Mouse (Mus musculus) frontal cortex, postnatal 10 days (tissue): ENCODE results near the gene Pnpla8.
"Not testable (repeated sequence)": the region's sequence is repeated elsewhere in the genome, so short reads cannot be mapped to it uniquely, and the experiment has no call there.

Experiments
- DNase-seq, 2 experiments: peaks; one replicate each; pipeline ENCODE4 v3.0.0; 2022; ENCODE audit warnings: low spot score in 2 of 2, mixed read lengths in 1 of 2

Gene Pnpla8

DNA sequence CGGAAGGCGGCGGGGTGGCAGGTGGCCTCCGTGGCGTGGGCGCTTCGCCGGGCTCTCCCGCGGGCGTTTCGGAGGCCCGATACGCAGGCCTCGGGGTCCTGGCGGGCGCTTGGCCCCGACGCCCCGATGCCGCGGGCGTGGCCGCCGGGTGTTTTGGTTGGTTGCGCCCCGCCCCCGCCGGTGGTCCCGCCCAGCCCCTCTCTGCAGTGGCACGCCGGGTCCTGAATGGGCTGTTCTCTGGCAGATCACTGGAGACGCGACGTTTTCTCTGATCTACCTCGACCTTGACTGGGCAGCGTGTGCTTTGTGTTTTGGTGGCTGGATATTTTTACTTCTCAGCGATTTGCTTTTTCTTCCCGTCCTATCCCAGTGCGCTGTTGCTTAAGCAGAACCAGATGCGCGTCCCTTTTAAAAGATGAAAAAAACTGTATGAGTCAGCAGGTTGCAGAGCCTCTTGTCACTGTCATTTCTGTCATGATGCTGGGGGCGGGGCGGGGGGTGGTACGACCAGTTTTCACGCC lies 48.2 kb downstream of the Pnpla8 start:
- DNase-seq: peak; percentile 70 to 78

DNA sequence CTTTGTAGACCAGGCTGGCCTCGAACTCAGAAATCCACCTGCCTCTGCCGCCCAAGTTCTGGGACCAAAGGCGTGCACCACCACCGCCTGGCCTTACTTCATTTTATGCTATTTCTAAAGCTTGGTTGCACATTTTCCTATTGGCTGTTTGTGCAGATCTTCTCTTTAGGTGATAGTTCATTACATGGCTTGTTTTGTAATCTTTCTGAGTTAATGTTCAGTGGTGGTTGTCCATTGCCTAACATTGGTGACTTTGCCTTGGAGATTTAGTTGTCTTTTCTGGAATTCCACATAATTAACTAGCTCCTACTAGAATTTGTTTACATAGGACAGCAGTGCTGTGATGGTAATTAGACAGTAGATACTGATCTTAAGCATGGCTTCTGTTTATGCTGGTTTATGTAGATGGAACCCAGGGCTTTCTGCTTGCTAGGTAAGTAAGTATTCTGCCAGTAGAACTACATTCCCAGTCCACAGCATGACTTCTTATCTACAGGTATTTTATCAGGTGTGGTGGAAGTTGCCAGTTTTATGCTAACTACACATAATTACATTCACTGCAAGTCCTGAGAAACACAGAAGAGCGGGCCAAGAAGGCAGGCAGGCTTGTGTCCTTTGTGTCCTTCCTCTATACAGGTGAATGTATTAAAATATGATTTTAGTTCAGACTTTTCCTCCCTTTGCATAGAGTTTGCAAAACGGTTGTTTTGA lies 53.1 kb downstream of the Pnpla8 start:
- DNase-seq: no peak

DNA sequence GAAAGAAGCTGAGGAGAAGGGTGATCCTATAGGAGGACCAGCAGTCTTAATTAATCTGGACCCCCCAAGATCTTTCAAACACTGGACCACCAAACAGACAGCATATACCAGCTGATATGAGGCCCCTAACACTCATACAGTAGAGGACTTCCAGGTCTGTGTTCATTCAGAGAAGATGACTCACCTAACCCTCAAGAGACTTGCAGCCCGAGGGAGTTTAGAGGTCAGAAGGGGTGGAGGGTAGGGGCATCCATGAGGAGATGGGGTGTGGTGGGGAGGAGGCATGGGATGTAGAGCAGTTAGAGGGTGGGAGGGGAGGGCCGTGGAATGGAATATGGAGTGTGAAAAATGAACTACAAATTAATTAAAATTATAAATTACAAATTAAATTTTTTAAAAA lies 59.0 kb downstream of the Pnpla8 start:
- not testable (repeated sequence) for DNase-seq

DNA sequence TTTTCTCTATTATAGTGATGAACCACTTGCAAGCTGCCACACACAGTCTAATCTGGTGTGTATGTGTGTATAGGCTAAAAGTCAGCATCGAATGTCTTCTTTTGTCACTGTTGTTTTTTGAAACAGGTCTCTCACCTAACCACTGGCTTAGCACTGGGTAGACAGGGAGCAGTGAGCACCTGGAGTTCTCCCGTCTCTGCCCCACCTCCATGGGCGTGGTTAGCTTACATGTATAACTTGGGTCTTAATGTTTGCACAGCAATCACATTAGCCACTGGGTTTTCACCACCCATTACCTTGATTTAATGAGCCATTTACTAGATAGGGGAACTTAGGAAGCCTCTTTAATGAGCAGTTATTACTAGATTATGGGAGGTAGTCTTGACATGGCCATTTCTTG lies 60.4 kb downstream of the Pnpla8 start:
- no peak for DNase-seq

DNA sequence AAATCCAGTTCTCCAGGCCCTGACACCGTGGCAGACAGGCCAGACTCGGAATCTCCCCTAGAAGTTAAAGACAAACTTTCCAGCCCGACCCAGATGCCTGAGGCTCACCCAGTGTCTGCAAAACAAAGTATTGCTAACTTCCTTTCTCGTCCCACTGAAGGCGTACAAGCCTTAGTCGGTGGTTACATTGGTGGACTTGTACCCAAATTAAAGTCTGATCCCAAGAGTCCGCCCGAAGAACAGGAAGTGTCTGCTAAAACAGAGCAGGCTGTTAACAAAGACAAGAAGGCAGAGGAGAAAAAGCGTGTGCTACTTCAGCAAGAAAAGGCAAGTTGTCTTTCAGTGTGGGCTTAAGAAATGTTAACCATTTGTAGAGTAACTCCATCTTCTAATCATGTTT lies 62.2 kb downstream of the Pnpla8 start:
- DNase-seq: no peak

DNA sequence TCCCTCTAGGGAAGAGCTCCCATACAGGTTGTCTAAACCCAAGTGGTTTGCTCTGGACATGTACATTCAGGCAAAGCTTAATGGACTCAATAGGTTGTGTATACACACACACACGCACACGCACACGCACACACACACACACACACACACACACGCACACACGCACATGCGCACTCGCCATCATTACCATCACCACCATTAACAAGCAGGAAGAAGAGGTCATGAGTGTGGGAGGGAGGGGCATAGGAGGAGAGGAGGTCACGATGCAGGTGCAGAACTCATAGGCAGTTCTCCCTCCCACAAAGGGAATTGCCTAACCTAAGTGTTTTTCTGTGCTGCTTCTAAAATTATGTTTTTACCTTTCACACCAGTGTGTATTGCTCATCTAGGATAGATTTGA lies 65.8 kb downstream of the Pnpla8 start:
- DNase-seq: no peak

DNA sequence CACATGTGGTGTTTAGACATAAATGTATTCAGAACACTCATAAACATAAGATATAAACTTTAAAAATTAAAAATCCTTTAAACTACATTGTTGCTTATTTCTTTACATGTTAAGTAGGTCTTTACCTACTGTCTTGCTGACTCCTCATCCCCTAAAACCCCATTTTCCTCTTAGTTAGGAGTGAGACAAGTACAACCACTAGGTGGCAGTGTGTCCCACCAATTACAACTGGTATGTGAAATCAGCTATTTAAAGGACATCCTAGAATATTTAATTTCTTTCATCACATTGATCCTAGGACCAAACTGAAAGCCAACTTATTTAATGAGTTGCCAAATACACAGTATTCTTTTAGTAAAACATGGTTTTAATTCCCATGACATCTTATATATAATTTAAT lies 71.1 kb downstream of the Pnpla8 start:
- DNase-seq: peak in 1 of 2 experiments; percentile 43

DNA sequence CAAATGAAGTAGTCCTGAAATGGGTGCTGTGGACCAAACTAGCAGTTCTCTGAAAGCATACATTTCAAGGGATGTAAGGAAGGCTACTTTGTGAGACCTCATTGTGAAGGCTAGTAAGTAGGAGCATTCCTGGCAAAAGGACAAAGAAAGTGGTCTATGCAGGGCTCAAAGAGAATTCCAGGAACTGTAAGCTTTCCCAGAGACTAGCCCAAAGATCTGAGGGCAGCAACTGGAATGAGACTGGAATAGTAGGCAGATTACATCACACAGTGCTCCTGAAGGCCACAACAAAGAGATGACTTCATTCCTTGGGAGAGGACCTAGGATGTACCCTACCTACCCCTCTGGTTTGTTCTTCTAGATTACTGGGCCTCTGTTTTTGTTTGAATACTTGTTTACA lies 79.6 kb downstream of the Pnpla8 start:
- DNase-seq: no peak

DNA sequence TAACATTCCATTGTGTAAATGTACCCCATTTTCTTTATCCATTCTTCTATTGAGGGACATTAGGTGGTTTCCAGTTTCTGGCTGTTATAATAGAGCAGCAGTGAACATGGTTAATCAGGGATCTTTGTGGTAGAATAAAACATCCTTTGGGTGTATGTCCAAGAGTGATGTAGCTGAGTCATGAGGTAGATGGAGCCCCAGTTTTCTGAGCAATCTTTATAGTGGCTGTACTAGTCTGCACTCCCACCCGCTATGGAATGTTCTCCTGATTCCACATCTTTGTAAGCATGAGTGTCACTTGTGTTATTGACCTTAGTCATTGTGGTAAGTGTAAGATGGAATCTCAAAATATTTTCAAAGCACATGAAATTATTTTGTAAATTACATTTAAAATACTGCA lies 82.8 kb downstream of the Pnpla8 start:
- DNase-seq: no peak

DNA sequence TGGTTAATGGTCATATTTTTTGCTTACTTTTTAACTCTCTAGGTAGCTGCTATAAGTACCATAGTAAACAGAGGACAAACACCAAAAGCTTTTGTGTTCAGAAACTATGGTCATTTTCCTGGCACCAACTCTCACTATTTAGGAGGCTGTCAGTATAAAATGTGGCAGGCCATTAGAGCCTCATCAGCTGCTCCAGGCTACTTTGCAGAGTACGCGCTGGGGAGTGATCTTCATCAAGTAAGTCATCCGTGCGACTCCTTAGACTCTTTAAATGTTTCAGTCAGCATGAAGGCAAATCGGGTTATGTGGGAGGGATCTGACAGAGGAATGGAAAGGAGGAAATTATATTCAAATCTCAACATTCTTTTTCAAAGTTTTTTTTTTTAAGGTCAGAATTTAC lies 83.7 kb downstream of the Pnpla8 start:
- DNase-seq: no peak

DNA sequence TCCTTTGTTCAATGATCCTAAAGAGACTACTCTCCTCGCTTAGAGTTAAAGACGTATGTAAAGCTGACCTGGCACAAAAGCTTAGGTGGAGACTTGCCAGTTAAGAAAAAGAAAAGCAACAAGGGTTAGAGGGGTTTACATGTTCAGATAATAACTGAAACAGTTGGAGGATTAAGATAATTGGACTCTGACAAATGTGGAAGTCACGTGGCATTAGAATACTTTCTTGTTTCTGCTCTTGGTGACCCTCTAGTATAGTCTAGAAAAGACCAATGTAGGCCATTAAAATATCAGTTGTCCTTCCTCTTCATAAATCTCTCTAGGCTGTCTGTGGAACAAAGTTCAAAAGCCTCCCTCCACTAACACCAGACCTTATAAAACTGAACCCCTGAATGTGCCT lies 87.1 kb downstream of the Pnpla8 start:
- no peak for DNase-seq

DNA sequence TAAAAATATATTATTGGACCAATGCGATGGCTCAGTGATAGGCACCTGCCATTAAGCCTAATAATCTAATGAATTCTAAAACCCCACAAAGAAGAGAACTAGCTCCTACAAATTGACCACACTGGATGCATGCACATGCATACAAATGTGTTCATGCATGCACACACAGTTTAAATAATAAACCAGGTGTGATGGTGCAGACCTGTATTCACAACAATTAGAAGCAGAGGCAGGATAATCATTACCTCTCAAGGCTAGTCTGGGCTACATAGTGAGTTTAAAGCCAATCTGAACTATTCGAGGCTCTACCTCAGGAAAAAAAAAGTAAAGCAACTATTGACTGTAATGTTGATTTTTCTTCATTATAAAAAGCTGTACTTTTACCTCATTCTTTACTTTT lies 94.0 kb downstream of the Pnpla8 start:
- no peak for DNase-seq

DNA sequence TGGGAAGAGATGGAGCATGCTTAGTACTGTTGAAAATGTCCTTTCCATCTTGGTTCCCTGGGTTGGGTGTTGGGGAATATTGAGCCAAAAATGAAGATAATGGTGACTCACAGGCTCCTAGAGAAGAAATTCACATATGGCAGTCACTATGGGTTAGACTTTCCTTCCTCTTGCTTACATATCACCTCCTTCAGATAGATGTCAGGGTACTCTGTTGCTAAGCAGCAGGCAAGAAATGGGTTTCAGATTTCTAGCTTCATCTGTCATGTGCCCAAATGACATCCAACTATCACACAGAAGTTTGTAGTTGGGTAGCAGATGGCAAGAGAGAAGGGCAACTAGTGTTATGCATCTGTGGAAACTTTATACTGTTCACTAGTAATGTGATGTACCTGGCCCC lies 103.9 kb downstream of the Pnpla8 start:
- DNase-seq: no peak

DNA sequence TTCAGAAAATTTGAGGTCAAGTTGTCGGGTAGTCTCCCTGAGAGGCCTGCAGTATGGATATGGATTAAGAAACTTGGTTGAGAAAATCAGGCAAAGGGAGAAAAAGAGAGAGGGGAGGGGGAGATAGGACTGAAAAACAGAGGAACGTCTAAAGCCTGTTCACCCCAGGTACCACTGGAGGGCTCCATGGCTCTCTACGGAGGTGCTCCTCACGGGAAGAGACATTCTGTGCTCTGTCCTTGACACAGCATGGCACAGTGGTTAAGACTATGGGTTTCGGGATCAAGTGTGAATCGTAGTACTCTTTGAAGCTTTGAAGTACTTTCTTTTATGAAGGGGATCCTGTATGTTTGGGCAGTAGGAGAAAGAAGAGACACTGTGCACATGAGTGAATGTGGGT lies 106.3 kb downstream of the Pnpla8 start:
- peak in 1 of 2 experiments; percentile 39 for DNase-seq

DNA sequence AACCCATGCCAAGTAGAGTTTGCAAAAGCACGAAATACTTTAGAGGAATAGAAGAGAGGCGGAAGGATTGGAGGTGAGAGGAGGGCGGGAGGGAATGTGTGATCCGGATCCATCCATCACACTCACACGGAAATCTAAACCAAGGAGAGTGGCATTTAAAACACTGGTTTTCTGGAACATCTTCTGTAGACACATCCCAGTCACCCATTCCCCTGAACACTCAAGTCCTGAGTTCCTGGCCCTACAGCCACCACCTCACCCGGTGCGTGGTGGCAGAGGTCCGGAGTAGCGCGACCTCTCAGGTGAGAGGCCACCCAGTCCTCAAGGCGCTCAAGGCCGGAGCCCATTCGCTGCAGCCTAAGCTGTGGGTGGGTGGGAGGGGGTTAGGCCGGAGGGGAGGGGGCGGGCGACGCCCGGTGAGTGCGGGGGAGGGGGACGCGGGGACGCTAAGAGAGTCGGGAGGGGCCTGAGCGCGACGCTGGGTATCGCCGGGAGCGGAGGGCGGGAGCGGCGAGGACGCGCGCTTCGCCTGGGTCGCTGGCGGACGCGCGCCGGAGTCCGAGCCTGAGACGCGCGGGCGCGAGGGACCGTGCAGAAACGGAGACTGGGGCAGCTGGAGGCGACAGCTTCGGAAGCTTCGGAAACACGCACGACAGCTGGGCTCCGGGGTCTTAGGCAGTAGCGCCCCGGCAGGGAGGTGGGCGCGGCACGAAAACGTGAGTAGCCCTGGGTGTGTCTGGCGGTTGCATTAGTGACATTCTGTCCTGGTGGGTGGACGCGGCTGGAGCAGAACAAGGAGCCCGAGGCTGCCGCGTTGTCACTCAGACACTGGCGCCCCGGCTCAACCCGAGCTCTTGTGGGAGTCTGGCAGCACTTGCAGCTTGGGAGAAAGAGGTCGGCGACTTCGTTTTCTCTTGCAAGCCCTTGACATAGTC lies 107.5 kb downstream of the Pnpla8 start, which contains the start of gene Nrcam:
Gene Nrcam, plus strand, starts transcription at position 505 of the 935 bp plus-strand sequence.
- peak; percentile 55 to 72 for DNase-seq

DNA sequence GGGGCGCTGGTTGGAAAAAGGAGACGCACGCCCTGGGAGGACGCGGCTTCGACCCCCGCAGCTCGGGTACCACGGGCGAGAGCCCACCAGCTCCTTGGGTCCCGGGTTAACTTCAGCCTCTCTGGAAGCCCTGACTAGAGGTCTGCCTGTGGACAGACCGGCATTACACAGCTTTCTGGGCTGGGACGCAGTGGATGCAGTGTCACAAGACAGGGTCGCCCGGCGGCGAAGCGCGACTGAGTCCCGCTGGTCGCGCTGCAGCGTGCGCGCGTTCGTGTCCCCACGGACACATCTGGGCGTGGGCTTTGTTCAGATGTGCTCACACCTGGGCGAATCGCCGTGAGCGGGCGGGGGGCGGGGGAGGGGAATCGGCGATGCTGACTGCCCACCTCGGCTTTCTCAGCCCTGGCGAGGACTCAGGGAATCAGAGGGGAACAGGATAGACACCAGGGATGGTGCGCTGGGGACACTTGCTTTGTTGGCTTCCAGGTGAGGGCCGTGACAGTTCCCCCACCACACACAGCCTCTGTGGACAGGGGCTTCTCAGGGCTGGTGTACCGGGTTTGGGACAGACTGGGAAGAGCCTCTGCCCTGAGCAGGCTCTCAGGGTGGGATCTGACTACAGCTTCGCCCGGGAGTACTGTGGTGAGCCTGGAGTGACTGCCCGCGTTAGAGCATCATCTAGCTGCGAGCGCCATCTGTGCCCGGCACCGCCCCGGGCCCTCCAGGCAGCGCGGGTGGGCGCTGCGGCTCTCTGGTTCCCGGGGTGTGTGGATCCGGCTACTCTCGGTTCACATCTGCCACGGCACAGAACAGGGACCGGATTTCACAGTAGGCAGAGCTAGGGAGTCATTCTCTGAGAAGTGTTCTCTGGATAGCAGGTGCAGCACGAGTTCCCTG lies 108.4 kb downstream of the Pnpla8 start:
- DNase-seq: peak; percentile 40 to 68

DNA sequence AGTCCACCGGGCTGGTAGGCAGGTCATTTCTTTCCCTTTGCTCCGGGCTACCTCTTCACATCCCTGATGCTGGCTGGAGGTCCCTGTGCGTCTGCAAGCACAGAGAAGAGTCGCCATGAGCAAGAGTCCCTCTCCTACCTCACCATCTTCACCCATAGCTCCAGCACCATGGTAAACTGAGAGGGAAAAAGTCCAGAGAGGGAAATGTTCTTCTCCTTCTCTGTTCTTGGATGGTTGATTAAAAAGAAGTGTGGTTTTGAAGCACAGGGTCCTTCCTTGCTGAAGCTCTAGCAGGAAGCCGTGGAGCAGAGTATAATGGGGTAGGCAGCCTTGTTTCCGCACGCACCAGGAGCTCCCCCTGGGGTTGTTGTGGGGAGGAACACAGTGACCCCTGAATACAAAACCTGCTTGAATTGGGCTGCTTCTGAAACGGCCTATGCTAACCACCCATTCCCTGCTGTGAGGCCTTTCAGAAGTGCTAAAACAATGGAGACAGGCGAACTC lies 109.1 kb downstream of the Pnpla8 start:
- peak in 1 of 2 experiments; percentile 29 for DNase-seq

DNA sequence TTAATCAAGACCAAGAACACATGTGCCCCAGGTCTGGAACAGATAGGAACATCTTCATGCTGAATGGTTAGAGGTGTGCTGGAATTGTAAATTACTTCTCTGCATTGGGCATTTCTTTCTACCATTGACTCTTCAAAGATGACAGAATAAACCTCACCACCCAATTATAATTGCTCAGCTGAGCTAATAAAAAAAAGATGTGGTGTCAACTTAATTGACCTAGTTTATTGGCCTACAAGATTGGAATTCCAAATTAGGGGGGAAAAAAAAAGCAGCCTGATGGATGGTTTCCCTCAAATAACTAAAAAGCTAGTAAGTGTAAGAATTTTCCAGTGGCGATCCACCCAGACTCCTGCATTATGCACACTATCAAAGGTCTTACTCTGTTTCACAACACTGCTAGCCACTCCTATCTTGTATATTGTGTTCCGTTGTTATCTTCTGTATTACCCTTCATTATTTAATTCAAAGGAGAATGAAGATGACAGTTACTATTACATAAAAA lies 116.0 kb downstream of the Pnpla8 start:
- DNase-seq: no peak

DNA sequence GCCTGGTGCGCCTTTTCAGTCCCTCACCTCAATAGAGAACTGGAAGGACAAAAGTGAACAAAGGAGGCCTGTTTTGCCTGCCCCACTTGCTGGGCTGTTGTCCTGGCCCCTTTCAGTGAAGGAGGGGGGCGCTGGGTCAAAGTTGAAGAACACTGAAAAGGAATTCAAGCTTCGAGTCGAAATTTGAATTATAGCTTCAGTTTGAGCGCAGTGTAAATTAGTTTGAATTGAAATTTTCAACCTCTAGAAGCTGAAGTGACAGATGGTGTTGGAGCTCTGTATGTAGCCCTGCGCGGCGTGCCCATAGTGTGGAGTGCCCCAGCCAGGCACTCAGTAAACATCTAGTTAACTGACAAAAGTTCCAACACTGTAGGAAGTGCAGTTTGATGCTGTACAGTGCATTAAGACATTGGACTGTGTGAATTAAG lies 117.0 kb downstream of the Pnpla8 start:
- no peak for DNase-seq

DNA sequence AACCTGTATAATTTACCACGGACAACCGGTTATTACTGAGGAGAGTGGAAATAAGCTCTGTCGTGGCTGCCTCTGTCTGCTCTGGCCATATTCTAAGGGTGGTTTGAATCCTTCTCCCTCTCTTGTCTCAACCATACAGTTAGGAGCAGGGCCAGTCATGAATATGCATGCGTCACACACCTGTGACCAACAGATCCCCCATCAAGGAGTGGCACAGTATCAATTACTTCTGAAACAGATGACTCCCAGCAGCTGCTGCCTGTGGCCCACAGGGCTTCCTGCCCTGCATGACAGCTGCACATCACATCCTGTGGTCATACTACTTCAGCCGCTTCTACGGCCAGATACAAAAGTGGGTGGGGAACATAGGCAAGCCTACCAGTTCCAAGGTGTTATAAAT lies 122.9 kb downstream of the Pnpla8 start:
- DNase-seq: no peak

DNA sequence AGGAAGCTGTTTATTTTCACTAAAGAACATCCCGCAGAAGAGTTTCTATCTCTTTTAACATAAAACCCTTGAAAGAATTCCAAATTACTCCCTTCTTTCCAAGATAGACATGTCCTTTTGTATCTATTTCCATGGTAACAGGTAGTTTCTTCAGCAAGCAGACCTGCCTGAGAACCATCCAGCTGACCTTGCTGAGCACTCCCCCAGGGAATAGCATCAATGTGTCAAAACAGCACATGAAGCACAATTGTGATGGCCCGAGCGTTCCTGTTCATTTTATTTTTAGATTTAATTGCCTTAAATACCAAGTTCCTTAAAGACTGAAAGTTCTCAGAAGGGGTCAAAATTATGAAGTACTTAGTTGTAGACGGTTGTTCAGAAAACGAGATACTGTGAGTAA lies 124.1 kb downstream of the Pnpla8 start:
- no peak for DNase-seq
